Mouse (Mus musculus): ENCODE measurements around the gene Olfr1493-ps1.

GRCm38 (mm10) chr19:13764306-13764705, 41.2 kb downstream of the Olfr1493-ps1 start, which contains the start of gene Olfr1495:
- TF ChIP-seq CTCF (IDR thresholded peaks at IDR 0.05; ENCODE audit: extremely low read depth, insufficient read depth, low read length) (no peak), POLR2A (IDR thresholded peaks at IDR 0.05; ENCODE audit: extremely low read depth, insufficient read depth, low read length) (no peak)
